Mouse (Mus musculus) stomach, embryonic 14.5 days (tissue): ENCODE data around the gene Slx4ip. TPM values are rescaled to one million over a fixed set of nuclear protein-coding genes. Genes with fewer than 3 reads are reported as not detected.

Source experiments
- ATAC-seq: fragments of 200-750 bp; cut with Nextera tagmentation; 2 replicates; pipeline ENCODE4 v1.8.0; 2017; ENCODE audit warnings: low read depth, moderate TSS enrichment; ENCODE audit not compliant: insufficient number of reproducible peaks, insufficient read depth, low FRiP score
- H3K27ac ChIP-seq: fragments of 300-500 bp; sonication (generic); 2 replicates; pipeline ENCODE4 v1.5.1; 2014; ENCODE audit warnings: mild to moderate bottlenecking, low read length, moderate library complexity, mixed read lengths
- H3K27me3 ChIP-seq: fragments of 300-500 bp; sonication (generic); 2 replicates; pipeline ENCODE4 v1.6.1; 2014; ENCODE audit warnings: low read length, control low read depth, mixed read lengths; ENCODE audit not compliant: control insufficient read depth, insufficient read depth
- H3K36me3 ChIP-seq: fragments of 300-500 bp; sonication (generic); 2 replicates; pipeline ENCODE4 v1.6.1; 2014; ENCODE audit warnings: mild to moderate bottlenecking, control low read depth, low read length, moderate library complexity, mixed read lengths; ENCODE audit not compliant: control insufficient read depth, insufficient read depth
- H3K4me1 ChIP-seq: fragments of 300-500 bp; sonication (generic); 2 replicates; pipeline ENCODE4 v1.6.1; 2014; ENCODE audit warnings: low read length, control low read depth, mixed read lengths; ENCODE audit not compliant: control insufficient read depth, insufficient read depth
- H3K4me2 ChIP-seq: fragments of 300-500 bp; sonication (generic); replicated peaks from 2 replicates; pipeline ENCODE4 v1.6.1; 2014; ENCODE audit warnings: low read depth, low read length, control low read depth
- H3K4me3 ChIP-seq: fragments of 300-500 bp; sonication (generic); 2 replicates; pipeline ENCODE4 v1.5.1; 2014; ENCODE audit warnings: low read depth, low read length, control low read depth
- H3K9ac ChIP-seq: fragments of 300-500 bp; sonication (generic); replicated peaks from 2 replicates; pipeline ENCODE4 v1.6.1; 2014; ENCODE audit warnings: low read depth, mild to moderate bottlenecking, control low read depth, low read length, moderate library complexity, mixed read lengths
- H3K9me3 ChIP-seq: fragments of 300-500 bp; sonication (generic); 2 replicates; pipeline ENCODE4 v1.6.1; 2016; ENCODE audit warnings: low read depth, low read length, control low read depth; ENCODE audit not compliant: control insufficient read depth
- WGBS: fragments of 180-500 bp; shearing (Covaris S2); extraction: QIAGEN DNeasy Blood & Tissue Kit; methylation state at CpG from one replicate; pipeline ENCODE4 v1.1.7; 2014; 5-methylcytosine and 5-hydroxymethylcytosine counted together
- polyA plus RNA-seq: library from polyadenylated mRNA; unstranded; fragments of >200 nt; fragmentation: Nextera tagmentation; extraction: Ambion mirVana; gene quantifications from 2 replicates; pipeline ENCODE4 v1.2.1, GENCODE M21; 2014

The Slx4ip gene
- polyA plus RNA-seq, 1 experiment from 2014 or later, result 6.2 TPM

DNA sequence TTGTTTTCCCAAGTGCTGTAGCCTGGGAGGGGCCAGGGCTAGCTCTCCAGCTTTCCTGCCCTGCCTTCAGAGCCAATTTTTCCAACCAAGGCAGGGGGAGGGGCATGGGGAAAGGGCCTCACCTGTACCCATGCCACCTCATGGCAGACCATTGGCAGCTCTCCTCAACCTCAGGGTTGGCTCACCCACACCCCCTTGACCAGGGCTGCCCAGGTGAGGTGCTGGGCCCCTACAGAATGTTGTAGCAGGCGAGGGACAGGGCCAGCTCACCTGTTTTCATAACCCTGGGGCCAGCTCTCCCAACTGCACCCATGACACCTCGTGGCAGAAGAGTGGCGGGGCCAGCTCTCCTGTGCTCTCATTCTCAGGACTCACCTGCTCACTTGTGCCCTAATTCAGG lies 67.7 kb downstream of the Slx4ip start:
- Histone ChIP-seq H3K9ac (no peak overlapping the region), H3K9me3 (no peaks in the 10 kb centered on the region), H3K36me3 (no peaks in the 10 kb centered on the region), H3K4me2 (no peak overlapping the region), H3K4me1 (0 out of 2 replicates have a peak, but pooled peaks cover 5% of the 10 kb centered on the region), H3K4me3 (no peak overlapping the region), H3K27ac (no peak overlapping the region), H3K27me3 (no peaks in the 10 kb centered on the region)
- 80% methylated on average over 3 of the region's 3 CpGs for WGBS
- no peak for ATAC-seq

DNA sequence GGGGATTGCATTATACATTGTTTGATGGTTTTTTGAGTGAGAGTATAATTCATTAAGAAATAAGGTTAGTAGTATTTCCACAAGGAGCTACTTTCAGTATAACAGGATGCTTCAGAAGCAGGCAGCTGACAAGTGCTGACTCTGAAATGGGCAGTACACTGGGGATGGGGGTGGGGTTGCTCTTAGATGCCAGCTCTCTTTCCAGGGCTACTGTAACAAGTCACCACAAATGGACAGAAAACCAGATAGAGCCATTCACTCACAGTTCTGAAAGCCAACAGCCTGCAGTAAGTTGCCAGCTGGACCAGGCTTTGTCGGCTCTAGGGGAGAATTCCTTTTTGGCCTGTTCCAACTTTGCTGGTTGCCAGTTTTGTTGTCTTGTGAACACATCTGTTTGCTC lies 84.8 kb downstream of the Slx4ip start:
- ATAC-seq, result no peak
- WGBS, result 83% methylated on average over 1 of the region's 1 CpGs
- H3K27me3 ChIP-seq, result no peaks in the 10 kb centered on the region
- no peak overlapping the region for H3K9ac ChIP-seq
- 0 out of 2 replicates have a peak, but pooled peaks cover 2% of the 10 kb centered on the region for H3K4me1 ChIP-seq
- H3K4me2 ChIP-seq, result no peak overlapping the region
- no peak overlapping the region for H3K4me3 ChIP-seq
- H3K9me3 ChIP-seq, result no peaks in the 10 kb centered on the region
- H3K36me3 ChIP-seq, result no peaks in the 10 kb centered on the region
- no peak overlapping the region for H3K27ac ChIP-seq

DNA sequence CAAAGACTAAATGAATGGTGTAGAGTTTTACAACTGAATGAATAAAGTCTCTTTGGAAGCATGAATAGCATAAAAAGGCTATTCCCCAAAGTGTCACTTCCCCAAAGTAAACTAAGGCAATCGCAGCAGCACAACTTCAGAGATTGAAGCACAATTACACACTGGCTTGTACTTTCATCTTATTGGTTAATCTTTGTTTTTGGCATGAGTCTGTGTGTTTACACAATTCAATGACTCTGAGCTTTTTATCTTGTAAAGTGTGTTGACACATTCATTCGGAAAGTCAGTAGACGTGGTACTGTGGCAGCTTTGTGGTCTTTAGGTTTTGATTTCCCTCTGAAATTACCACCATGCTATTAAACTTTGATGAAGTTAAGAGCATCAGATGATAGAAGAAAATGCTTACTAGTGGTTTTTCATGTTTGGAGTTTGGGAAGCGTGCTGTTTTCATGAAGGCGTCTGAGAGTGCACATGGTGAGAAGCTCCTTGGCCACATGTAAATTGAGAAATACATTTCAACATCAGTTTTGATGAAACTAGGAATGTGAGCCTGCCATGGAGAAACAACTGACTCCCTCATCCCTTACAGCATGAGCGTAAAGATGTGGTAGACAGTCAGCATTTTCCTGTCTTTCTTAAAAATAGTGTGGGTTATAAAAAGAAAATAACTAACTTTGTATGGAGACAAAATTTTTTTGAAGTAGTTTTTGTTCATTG lies 88.2 kb downstream of the Slx4ip start:
- Histone ChIP-seq H3K36me3 (no peaks in the 10 kb centered on the region), H3K4me1 (0 out of 2 replicates have a peak, but pooled peaks cover 5% of the 10 kb centered on the region), H3K4me2 (no peak overlapping the region), H3K9me3 (no peaks in the 10 kb centered on the region), H3K9ac (no peak overlapping the region), H3K27me3 (no peaks in the 10 kb centered on the region), H3K27ac (no peak overlapping the region), H3K4me3 (no peak overlapping the region)
- 75% methylated on average over 6 of the region's 6 CpGs for WGBS
- no peak for ATAC-seq

DNA sequence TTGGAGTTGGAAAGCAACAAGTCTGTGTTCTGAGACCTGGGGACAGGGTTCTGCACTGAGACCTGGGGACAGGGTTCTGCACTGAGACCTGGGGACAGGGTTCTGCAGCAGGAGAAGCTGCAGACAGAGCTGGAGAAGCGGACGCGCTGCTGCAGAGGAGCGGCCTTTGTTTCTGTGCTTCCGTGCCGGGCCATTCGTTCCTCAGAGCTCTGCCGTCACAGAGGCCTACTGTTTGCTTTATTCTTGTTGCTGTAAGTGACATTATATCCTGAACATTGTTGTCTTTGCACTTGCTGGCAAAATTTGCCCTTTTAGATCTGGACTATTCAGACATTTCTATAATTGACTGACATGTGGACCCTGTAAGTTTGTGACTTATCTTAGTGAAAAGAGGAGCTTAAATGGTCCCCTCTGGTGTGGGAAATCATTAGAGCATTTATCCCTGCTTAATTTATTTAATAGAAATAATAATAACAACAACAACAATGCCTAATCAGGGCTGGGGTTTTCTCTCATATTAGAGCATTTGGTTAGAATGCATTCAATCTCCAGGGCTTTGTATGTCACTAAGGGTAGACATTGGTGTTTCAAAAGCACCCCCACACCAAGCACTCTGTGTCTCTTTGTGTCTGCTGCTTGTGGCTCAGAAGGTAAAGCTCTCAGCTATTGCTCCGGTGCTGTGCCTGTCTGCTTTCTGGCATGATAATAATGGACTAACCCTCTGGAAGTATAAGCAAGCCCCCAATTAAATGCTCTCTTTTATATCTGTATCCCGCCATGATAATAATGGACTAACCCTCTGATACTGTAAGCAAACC lies 90.3 kb downstream of the Slx4ip start:
- no peak overlapping the region for H3K4me3 ChIP-seq
- H3K36me3 ChIP-seq, result no peaks in the 10 kb centered on the region
- H3K27ac ChIP-seq, result no peak overlapping the region
- no peak overlapping the region for H3K9ac ChIP-seq
- 0 out of 2 replicates have a peak, but pooled peaks cover 5% of the 10 kb centered on the region for H3K4me1 ChIP-seq
- no peaks in the 10 kb centered on the region for H3K27me3 ChIP-seq
- H3K4me2 ChIP-seq, result no peak overlapping the region
- no peaks in the 10 kb centered on the region for H3K9me3 ChIP-seq
- WGBS, result 61% methylated on average over 10 of the region's 10 CpGs
- ATAC-seq, result 0 out of 2 replicates have a peak, but pooled peaks have one; percentile 37

DNA sequence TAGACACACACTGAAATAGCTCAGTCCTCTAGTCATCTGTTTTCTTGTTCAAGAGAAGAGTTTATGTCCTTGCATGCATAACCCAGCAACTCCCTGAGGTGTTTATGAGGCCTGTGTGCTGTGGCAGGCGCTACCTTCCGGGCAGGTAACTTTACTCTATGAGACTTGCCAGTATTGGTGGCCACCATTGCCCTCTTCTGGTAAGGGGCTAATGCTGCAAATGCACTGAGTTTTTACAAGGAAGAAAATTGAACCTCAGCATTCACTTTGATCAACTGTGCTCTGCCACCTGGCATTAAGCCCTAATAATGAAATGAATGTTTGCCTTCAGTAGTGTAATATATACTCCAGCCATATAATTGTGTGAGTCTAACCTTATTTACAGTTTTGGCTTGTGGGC lies 92.9 kb downstream of the Slx4ip start:
- Histone ChIP-seq H3K4me2 (no peak overlapping the region), H3K4me1 (0 out of 2 replicates have a peak, but pooled peaks cover 5% of the 10 kb centered on the region), H3K9ac (no peak overlapping the region), H3K27me3 (no peaks in the 10 kb centered on the region), H3K9me3 (no peaks in the 10 kb centered on the region), H3K36me3 (no peaks in the 10 kb centered on the region), H3K27ac (no peak overlapping the region), H3K4me3 (no peak overlapping the region)
- 89% methylated on average over 2 of the region's 2 CpGs for WGBS
- ATAC-seq, result no peak

DNA sequence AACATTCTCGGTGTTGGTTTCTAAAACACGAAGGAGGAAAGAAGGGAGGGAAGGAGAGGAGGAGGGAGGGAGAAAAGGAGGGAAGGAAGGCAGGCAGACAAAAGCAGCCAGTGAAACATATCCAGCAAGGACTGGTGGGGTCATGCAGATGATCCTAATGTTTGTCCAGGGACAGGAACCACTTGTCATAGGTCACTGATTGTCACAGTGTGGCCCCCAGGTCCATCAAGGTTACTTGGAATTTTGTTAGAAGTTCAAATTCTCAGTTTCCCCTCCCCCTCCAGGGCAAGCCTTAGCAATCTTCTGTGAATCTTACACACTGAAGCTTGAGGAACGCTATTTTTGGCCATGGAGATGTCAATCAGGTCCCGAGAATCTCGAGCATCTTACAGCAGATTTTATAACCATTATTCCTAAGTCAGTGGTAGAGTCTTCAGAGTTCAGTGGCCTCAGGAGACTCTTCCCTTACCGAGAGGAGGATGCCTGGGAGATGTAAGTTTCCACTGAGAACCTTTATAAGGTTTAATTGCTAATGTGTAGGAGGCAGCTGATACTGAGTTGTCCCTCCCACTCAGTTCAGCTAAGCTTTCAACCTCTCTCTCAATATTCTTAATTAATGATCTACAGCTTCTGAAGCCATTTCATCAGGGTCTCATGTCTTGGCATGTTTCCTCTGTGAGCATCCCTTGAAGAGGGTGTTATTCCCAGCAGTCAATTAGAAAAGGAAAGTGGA lies 95.1 kb downstream of the Slx4ip start:
- no peak overlapping the region for H3K4me3 ChIP-seq
- no peaks in the 10 kb centered on the region for H3K27me3 ChIP-seq
- no peak for ATAC-seq
- H3K4me1 ChIP-seq, result no peaks in the 10 kb centered on the region
- H3K4me2 ChIP-seq, result no peak overlapping the region
- H3K9me3 ChIP-seq, result no peaks in the 10 kb centered on the region
- no peak overlapping the region for H3K27ac ChIP-seq
- H3K9ac ChIP-seq, result no peak overlapping the region
- WGBS, result 69% methylated on average over 6 of the region's 6 CpGs
- no peaks in the 10 kb centered on the region for H3K36me3 ChIP-seq

DNA sequence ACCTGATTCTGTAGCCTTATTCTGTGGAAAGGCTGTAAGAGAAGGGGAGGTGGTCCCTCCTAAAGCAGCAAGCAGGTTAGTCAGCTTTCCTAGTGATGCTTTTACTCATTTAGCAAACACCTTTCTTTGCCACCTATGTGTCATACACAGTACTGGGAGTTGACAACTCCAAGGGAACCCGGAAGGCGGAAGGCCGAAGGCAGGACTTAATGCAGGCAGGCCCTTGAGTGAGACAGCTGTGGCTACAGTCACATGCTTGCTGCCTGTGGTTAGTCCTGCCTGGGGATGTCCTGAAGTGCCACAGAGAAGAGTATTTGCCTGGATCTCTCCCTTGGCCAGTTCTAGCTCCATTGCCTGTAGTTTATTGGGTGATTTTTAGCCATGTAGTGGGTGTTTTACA lies 102.1 kb downstream of the Slx4ip start:
- WGBS, result 89% methylated on average over 3 of the region's 3 CpGs
- no peak for ATAC-seq
- no peaks in the 10 kb centered on the region for H3K9me3 ChIP-seq

DNA sequence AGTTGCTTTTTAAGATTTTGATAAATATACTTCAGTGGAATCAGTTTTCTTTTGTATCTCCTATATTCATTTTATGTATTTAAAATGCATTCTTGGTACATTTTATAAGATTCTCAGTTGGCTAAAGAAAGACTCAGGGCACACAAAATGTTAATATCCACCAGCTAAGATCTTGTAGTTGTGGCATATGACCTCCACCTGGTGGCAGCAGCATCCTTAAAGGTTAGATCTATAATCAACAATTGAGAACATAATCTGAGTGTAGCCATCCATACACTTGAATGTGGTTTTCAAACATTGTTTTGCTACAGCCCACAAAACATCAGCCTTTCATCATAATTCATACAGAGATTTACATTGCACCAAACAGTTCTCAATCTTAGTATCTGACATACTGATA lies 106.1 kb downstream of the Slx4ip start:
- peaks cover 6% of the 10 kb centered on the region; the same call in 1 of the 2 replicates for H3K4me1 ChIP-seq
- no peak for ATAC-seq
- no peak overlapping the region for H3K4me2 ChIP-seq
- H3K27ac ChIP-seq, result no peak overlapping the region
- H3K4me3 ChIP-seq, result no peak overlapping the region
- no peak overlapping the region for H3K9ac ChIP-seq
- H3K36me3 ChIP-seq, result no peaks in the 10 kb centered on the region
- no peaks in the 10 kb centered on the region for H3K27me3 ChIP-seq
- H3K9me3 ChIP-seq, result no peaks in the 10 kb centered on the region

More for the DNA sequence above, 102.1 kb downstream of the Slx4ip start:
- Histone ChIP-seq H3K4me2 (no peak overlapping the region), H3K9ac (no peak overlapping the region), H3K4me3 (no peak overlapping the region), H3K36me3 (no peaks in the 10 kb centered on the region), H3K27ac (no peak overlapping the region), H3K4me1 (peaks cover 6% of the 10 kb centered on the region; the same call in 1 of the 2 replicates), H3K27me3 (no peaks in the 10 kb centered on the region)
